Mouse (Mus musculus): ENCODE measurements around the gene Sik3. TPM values are rescaled to one million over a fixed set of nuclear protein-coding genes. Genes with fewer than 3 reads are reported as not detected.
A peak's percentile ranks its signal among the peaks of the same experiment; 100 is the strongest.

The Sik3 gene
- total and polyA plus RNA-seq, 2 experiments from 2014 or later: 12.5 to 38.4 TPM

DNA sequence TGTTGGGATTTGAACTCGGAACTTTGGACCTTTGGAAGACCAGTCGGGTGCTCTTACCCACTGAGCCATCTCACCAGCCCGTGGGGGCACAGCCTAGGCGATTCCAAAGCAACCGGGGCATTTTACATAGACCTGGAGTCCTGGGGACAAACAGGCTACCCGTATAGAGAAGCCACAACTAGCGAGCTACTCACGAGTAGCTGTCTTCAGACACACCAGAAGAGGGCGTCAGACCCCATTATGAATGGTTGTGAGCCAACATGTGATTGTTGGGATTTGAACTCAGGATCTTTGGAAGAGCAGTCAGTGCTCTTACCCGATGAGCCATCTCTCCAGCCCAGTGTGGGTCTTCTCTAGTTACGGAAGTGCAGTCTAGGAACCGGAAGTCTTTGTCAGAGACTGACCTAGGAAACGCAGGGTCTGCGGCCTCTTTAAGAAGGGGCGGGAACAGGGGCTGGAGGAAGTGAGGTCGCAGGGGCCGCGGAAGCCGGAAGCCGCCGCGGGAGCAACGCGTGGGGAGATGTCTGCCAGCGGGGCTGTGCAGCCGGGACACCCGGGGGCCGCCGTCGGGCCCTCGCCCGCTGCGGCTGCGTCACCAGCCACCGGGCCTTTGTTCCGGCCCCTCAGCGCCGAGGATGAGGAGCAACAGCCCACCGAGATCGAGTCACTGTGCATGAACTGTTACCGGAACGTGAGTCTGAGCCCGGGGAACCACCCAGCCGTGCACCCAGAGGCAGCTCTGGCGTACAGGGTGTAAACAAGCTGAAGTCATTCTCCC lies 260.2 kb downstream of the Sik3 start, which contains the start of gene Zpr1:
Zpr1 (plus strand) TSS at position 388 of the 778 bp plus-strand sequence.
- H3K27ac ChIP-seq (ENCODE audit: low read depth, low read length): peak within 1 kb of the TSS; percentile 68; the same call in 1 of the 2 replicates
- peak; percentile 65 for TF ChIP-seq CTCF (IDR thresholded peaks at IDR 0.05)
- H3K4me1 ChIP-seq (ENCODE audit: insufficient read depth, low read length): no peaks in the 10 kb centered on the region
- peak; percentile 95 for DNase-seq (ENCODE audit: low spot score)
- H3K9ac ChIP-seq (replicated peaks; ENCODE audit: low read length, poor library complexity, severe bottlenecking): peak within 1 kb of the TSS; percentile 62
- ATAC-seq (ENCODE audit: low FRiP score): peak; percentile 91
- 6% methylated on average over 45 of the region's 45 CpGs for WGBS
- H3K36me3 ChIP-seq (ENCODE audit: insufficient read depth, low read length): peaks cover 27% of the 10 kb centered on the region
- H3K4me3 ChIP-seq (ENCODE audit: low read depth, low read length): peak within 1 kb of the TSS; percentile 76
- H3K9me3 ChIP-seq (ENCODE audit: low read length): no peaks in the 10 kb centered on the region
- peak within 1 kb of the TSS; percentile 95 for H3K4me2 ChIP-seq (ENCODE audit: low read depth, low read length, poor library complexity, severe bottlenecking)
- H3K27me3 ChIP-seq (ENCODE audit: insufficient read depth, low read length): peaks cover 18% of the 10 kb centered on the region; the same call in 1 of the 2 replicates

Other genes starting within 250 kb of the Sik3 start
- gene Cep164, start 184.1 kb upstream of the Sik3 start, total RNA-seq (2014; rRNA removed): 17.1 and 21.3 TPM in 2 replicates
- 12.2 and 17.7 TPM in 2 replicates for gene Cep164, start 184.1 kb upstream of the Sik3 start, polyA plus RNA-seq (2015; fragmentation: Nextera tagmentation; extraction: Ambion mirVana)
- 60.7 and 77.3 TPM in 2 replicates for gene Bace1, start 174.2 kb upstream of the Sik3 start, total RNA-seq (2014; rRNA removed)
- 42.0 and 46.4 TPM in 2 replicates for gene Bace1, start 174.2 kb upstream of the Sik3 start, polyA plus RNA-seq (2015; fragmentation: Nextera tagmentation; extraction: Ambion mirVana)
- 23.2 and 46.8 TPM in 2 replicates for gene Pcsk7, start 106.3 kb upstream of the Sik3 start, total RNA-seq (2014; rRNA removed)
- gene Pcsk7, start 106.3 kb upstream of the Sik3 start, polyA plus RNA-seq (2015; fragmentation: Nextera tagmentation; extraction: Ambion mirVana): 18.2 and 20.2 TPM in 2 replicates
- gene Rnf214, start 105.9 kb upstream of the Sik3 start, total RNA-seq (2014; rRNA removed): 51.4 and 53.4 TPM in 2 replicates
- 70.5 and 84.6 TPM in 2 replicates for gene Rnf214, start 105.9 kb upstream of the Sik3 start, polyA plus RNA-seq (2015; fragmentation: Nextera tagmentation; extraction: Ambion mirVana)
- 5.2 and 5.3 TPM in 2 replicates for gene Tagln, start 76.8 kb upstream of the Sik3 start, total RNA-seq (2014; rRNA removed)
- 4.2 and 5.2 TPM in 2 replicates for gene Tagln, start 76.8 kb upstream of the Sik3 start, polyA plus RNA-seq (2015; fragmentation: Nextera tagmentation; extraction: Ambion mirVana)
- 107 and 115 TPM in 2 replicates for gene Sidt2, start 57.6 kb upstream of the Sik3 start, total RNA-seq (2014; rRNA removed)
- 46.7 and 50.8 TPM in 2 replicates for gene Sidt2, start 57.6 kb upstream of the Sik3 start, polyA plus RNA-seq (2015; fragmentation: Nextera tagmentation; extraction: Ambion mirVana)
- gene Pafah1b2, start 130 bp upstream of the Sik3 start, total RNA-seq (2014; rRNA removed): 237 and 357 TPM in 2 replicates
- 241 and 249 TPM in 2 replicates for gene Pafah1b2, start 130 bp upstream of the Sik3 start, polyA plus RNA-seq (2015; fragmentation: Nextera tagmentation; extraction: Ambion mirVana)
- 1.4 TPM in 1 of 2 replicates, not detected in the other for gene Apoa1, start 215.8 kb downstream of the Sik3 start, total RNA-seq (2014; rRNA removed)
- gene Apoa1, start 215.8 kb downstream of the Sik3 start, polyA plus RNA-seq (2015; fragmentation: Nextera tagmentation; extraction: Ambion mirVana): 5.5 and 6.2 TPM in 2 replicates
- gene Apoc3, start 222.8 kb downstream of the Sik3 start, total RNA-seq (2014; rRNA removed): not detected in 2 replicates
- not detected in 2 replicates for gene Apoc3, start 222.8 kb downstream of the Sik3 start, polyA plus RNA-seq (2015; fragmentation: Nextera tagmentation; extraction: Ambion mirVana)
- gene Apoa4, start 227.9 kb downstream of the Sik3 start, total RNA-seq (2014; rRNA removed): not detected in 2 replicates
- not detected in 2 replicates for gene Apoa4, start 227.9 kb downstream of the Sik3 start, polyA plus RNA-seq (2015; fragmentation: Nextera tagmentation; extraction: Ambion mirVana)